Mouse (Mus musculus) cerebellum, adult 2 months (tissue): ENCODE measurements around the gene Tecta.

Experiments used
- CTCF ChIP-seq: fragments of 200-500 bp; IDR thresholded peaks from 2 replicates; pipeline ENCODE4 v1.5.1; 2011; ENCODE audit warnings: low read depth, mild to moderate bottlenecking, control low read depth, low read length, moderate library complexity, borderline replicate concordance; ENCODE audit not compliant: insufficient read depth
- POLR2A ChIP-seq: fragments of 200-500 bp; IDR thresholded peaks from 2 replicates; pipeline ENCODE4 v1.6.1; 2011; ENCODE audit warnings: low read length, control low read depth, borderline replicate concordance; ENCODE audit not compliant: insufficient read depth

- TF ChIP-seq POLR2A (no peak), CTCF (no peak)
These were observed 6.8 kb downstream of the Tecta start for GRCm38 (mm10) chr9:42392927-42393326.
